Mouse (Mus musculus): ENCODE data around the gene Etv4.

GRCm38 (mm10) chr11:101784072-101784471 is 1.1 kb downstream of the Etv4 start:
- no peak for TF ChIP-seq CTCF (conservative IDR thresholded peaks at IDR 0.05 in 1 of 2, IDR thresholded peaks at IDR 0.05 in 1 of 2; ENCODE audit: low read depth in 2 of 2, low read length in 2 of 2)
- no peak for TF ChIP-seq RCOR1 (conservative IDR thresholded peaks at IDR 0.05; ENCODE audit: low read depth, low read length)
- no peak for TF ChIP-seq EP300 (IDR thresholded peaks at IDR 0.05; ENCODE audit: low read length)
- TF ChIP-seq NRF1 (IDR thresholded peaks at IDR 0.05; ENCODE audit: low read depth, low read length): no peak
- no peak for TF ChIP-seq MAX (IDR thresholded peaks at IDR 0.05; ENCODE audit: low read length)
- TF ChIP-seq POLR2A (IDR thresholded peaks at IDR 0.05; ENCODE audit: low read depth, low read length): no peak
- no peak for TF ChIP-seq ZKSCAN1 (IDR thresholded peaks at IDR 0.05; ENCODE audit: borderline replicate concordance, low read depth, low read length)
- no peak for TF ChIP-seq ETS1 (conservative IDR thresholded peaks at IDR 0.05; ENCODE audit: low read depth, low read length)
- no peak for TF ChIP-seq USF1 (IDR thresholded peaks at IDR 0.05; ENCODE audit: low read depth, low read length)
- TF ChIP-seq BHLHE40 (IDR thresholded peaks at IDR 0.05; ENCODE audit: low read depth, low read length): no peak
